9 mouse cellular contexts compared by ENCODE assay signal in genomic region chr16:10640041-10640440, GRCm38 (mm10).
A peak's percentile ranks its signal among the peaks of the same experiment; 100 is the strongest.
DNase-seq lines count a peak whose midpoint lies in the region; ATAC-seq and TF ChIP-seq lines count a peak whose summit lies in the region.
"Had no signal": no experiment of that assay in that cellular context is flagged by ENCODE, and none has a peak within 500 bp of the region (broad histone marks: within the 10 kb centered on the region; RNA-seq: fewer than 3 reads in every experiment).

No protein-coding gene starts in this region.

- 3% methylated on average over 5 of the region's 5 CpGs for WGBS in liver, embryonic 12.5 days (ENCODE audit: insufficient replicate concordance)
- WGBS in kidney, adult 2 months: 7% methylated on average over 5 of the region's 5 CpGs
- 0% methylated on average over 5 of the region's 5 CpGs for WGBS in liver, embryonic 14.5 days (ENCODE audit: insufficient replicate concordance)
- 11% methylated on average over 5 of the region's 5 CpGs for WGBS in neural tube, embryonic 12.5 days
- WGBS in stomach, embryonic 16.5 days: 5% methylated on average over 5 of the region's 5 CpGs

- H3K4me1 ChIP-seq in liver, embryonic 12.5 days: peaks cover 38% of the 10 kb centered on the region
- no peaks in the 10 kb centered on the region for H3K4me1 ChIP-seq in kidney, adult 2 months (ENCODE audit: control insufficient read depth, insufficient read depth, low read length)
- peaks cover 0 to 19% of the 10 kb centered on the region in 2 experiments; a peak in 3 of 4 replicates for H3K4me1 ChIP-seq in liver, embryonic 14.5 days (replicated peaks; ENCODE audit: control insufficient read depth in 2 of 2, insufficient read depth in 2 of 2, low read length in 1 of 2)
- H3K4me1 ChIP-seq in neural tube, embryonic 12.5 days: no peaks in the 10 kb centered on the region
- H3K4me1 ChIP-seq in stomach, embryonic 16.5 days (ENCODE audit: control insufficient read depth, insufficient read depth, low read length): peaks cover 13% of the 10 kb centered on the region

- no peak overlapping the region for H3K27ac ChIP-seq in liver, embryonic 12.5 days
- no peak overlapping the region for H3K27ac ChIP-seq in kidney, adult 2 months (ENCODE audit: insufficient read depth, low read depth, low read length)
- no peak overlapping the region for H3K27ac ChIP-seq in liver, embryonic 14.5 days
- no peak overlapping the region for H3K27ac ChIP-seq in neural tube, embryonic 12.5 days
- H3K27ac ChIP-seq in stomach, embryonic 16.5 days (ENCODE audit: low read length): no peak overlapping the region
- H3K27ac ChIP-seq: stomach, embryonic 15.5 days had no signal

- ATAC-seq in liver, embryonic 12.5 days: no peak
- peak; percentile 64 for ATAC-seq in common myeloid progenitor, adult 5-6 weeks (replicated peaks; ENCODE audit: low read depth, poor library complexity, severe bottlenecking)
- ATAC-seq in liver, embryonic 14.5 days (ENCODE audit: insufficient read depth): no peak
- ATAC-seq in neural tube, embryonic 12.5 days (ENCODE audit: low FRiP score, low read depth): peak; percentile 63; the same call in 1 of the 2 replicates
- ATAC-seq in stomach, embryonic 16.5 days (ENCODE audit: insufficient read depth, low FRiP score): peak; percentile 55; the same call in 1 of the 2 replicates

- H3K4me2 ChIP-seq in liver, embryonic 12.5 days: no peak overlapping the region
- H3K4me2 ChIP-seq in liver, embryonic 14.5 days (ENCODE audit: low read depth): no peak overlapping the region
- no peak overlapping the region for H3K4me2 ChIP-seq in neural tube, embryonic 12.5 days (replicated peaks)
- no peak overlapping the region for H3K4me2 ChIP-seq in stomach, embryonic 16.5 days (ENCODE audit: low read depth, low read length)
- H3K4me2 ChIP-seq: stomach, embryonic 15.5 days had no signal

- 0 out of 2 replicates have a peak, but pooled peaks cover 3% of the 10 kb centered on the region for H3K36me3 ChIP-seq in liver, embryonic 12.5 days
- no peaks in the 10 kb centered on the region for H3K36me3 ChIP-seq in kidney, adult 2 months (ENCODE audit: control insufficient read depth, insufficient read depth, low read length)
- H3K36me3 ChIP-seq in liver, embryonic 14.5 days (replicated peaks; ENCODE audit: control insufficient read depth, insufficient read depth, low read depth): no peaks in the 10 kb centered on the region
- H3K36me3 ChIP-seq in neural tube, embryonic 12.5 days: peaks cover 4% of the 10 kb centered on the region; the same call in 1 of the 2 replicates
- no peaks in the 10 kb centered on the region for H3K36me3 ChIP-seq in stomach, embryonic 16.5 days (ENCODE audit: control insufficient read depth, insufficient read depth, low read length)
- H3K36me3 ChIP-seq: stomach, embryonic 15.5 days had no signal

- no peaks in the 10 kb centered on the region for H3K9me3 ChIP-seq in liver, embryonic 12.5 days (replicated peaks)
- H3K9me3 ChIP-seq in liver, embryonic 14.5 days (ENCODE audit: control insufficient read depth, low read length): no peaks in the 10 kb centered on the region
- no peaks in the 10 kb centered on the region for H3K9me3 ChIP-seq in neural tube, embryonic 12.5 days
- H3K9me3 ChIP-seq in stomach, embryonic 16.5 days (replicated peaks; ENCODE audit: control insufficient read depth, low read length): no peaks in the 10 kb centered on the region
- H3K9me3 ChIP-seq: stomach, embryonic 15.5 days had no signal

- peak; percentile 82 for TF ChIP-seq CTCF in kidney, adult 2 months (conservative IDR thresholded peaks at IDR 0.05; ENCODE audit: insufficient read depth, insufficient read length, low read depth, low read length)
- TF ChIP-seq CTCF in liver, embryonic 14.5 days (IDR thresholded peaks at IDR 0.05; ENCODE audit: low read depth): peak; percentile 85

- H3K9ac ChIP-seq in liver, embryonic 12.5 days: no peak overlapping the region
- H3K9ac ChIP-seq in liver, embryonic 14.5 days (replicated peaks): no peak overlapping the region
- H3K9ac ChIP-seq in neural tube, embryonic 12.5 days: no peak overlapping the region
- no peak overlapping the region for H3K9ac ChIP-seq in stomach, embryonic 16.5 days (ENCODE audit: low read length)
- H3K9ac ChIP-seq: stomach, embryonic 15.5 days had no signal

- no peak overlapping the region for H3K4me3 ChIP-seq in liver, embryonic 12.5 days
- H3K4me3 ChIP-seq in kidney, adult 2 months (ENCODE audit: insufficient read depth, low read depth, low read length): no peak overlapping the region
- H3K4me3 ChIP-seq in liver, embryonic 14.5 days (ENCODE audit: insufficient read depth in 1 of 2, low read depth in 2 of 2, low read length in 2 of 2): no peak overlapping the region
- H3K4me3 ChIP-seq in neural tube, embryonic 12.5 days: no peak overlapping the region
- H3K4me3 ChIP-seq in stomach, embryonic 16.5 days (replicated peaks; ENCODE audit: low read length): no peak overlapping the region
- H3K4me3 ChIP-seq: stomach, embryonic 15.5 days had no signal

- no peak for TF ChIP-seq POLR2A in kidney, adult 2 months (IDR thresholded peaks at IDR 0.05; ENCODE audit: low read depth, low read length)

- TF ChIP-seq EP300 in liver, embryonic 14.5 days (IDR thresholded peaks at IDR 0.05; ENCODE audit: low read depth): no peak

- peak; percentile 80 for DNase-seq in liver
- DNase-seq in gastrocnemius, postnatal 4 days (ENCODE audit: low spot score in 2 of 2): peak; percentile 71 to 84
- DNase-seq in kidney, adult 2 months: peak; percentile 81
- DNase-seq in liver, embryonic 14.5 days (ENCODE audit: low read depth in 3 of 3, low spot score in 3 of 3): peak in 2 of 3 experiments; percentile 31 to 40

- H3K27me3 ChIP-seq in liver, embryonic 12.5 days (replicated peaks): peaks cover 8% of the 10 kb centered on the region; the same call in 1 of the 2 replicates
- H3K27me3 ChIP-seq in kidney, adult 2 months (replicated peaks; ENCODE audit: control insufficient read depth, insufficient read depth, low read length): no peaks in the 10 kb centered on the region
- H3K27me3 ChIP-seq in liver, embryonic 14.5 days (ENCODE audit: control insufficient read depth, insufficient read depth, low read length): no peaks in the 10 kb centered on the region
- no peaks in the 10 kb centered on the region for H3K27me3 ChIP-seq in neural tube, embryonic 12.5 days (replicated peaks)
- H3K27me3 ChIP-seq in stomach, embryonic 16.5 days (ENCODE audit: control insufficient read depth, insufficient read depth, low read length): no peaks in the 10 kb centered on the region
- H3K27me3 ChIP-seq: stomach, embryonic 15.5 days had no signal

Comparison
In these comparisons a context has a peak if more than half of its experiments do, and no peak if none do; other contexts are left out.
1. ATAC-seq: peak in common myeloid progenitor, adult 5-6 weeks (single experiment), neural tube, embryonic 12.5 days (single experiment) and stomach, embryonic 16.5 days (single experiment); none in liver, embryonic 12.5 days (single experiment) and liver, embryonic 14.5 days (single experiment).
2. Peak in every context shown above with its lines, with median percentiles within 50 percentile points of each other: DNase-seq.